Mouse (Mus musculus) CH12F3 (cell line): ENCODE results near the gene Metap2.

Experiments
- in situ Hi-C: fragments of 300-500 bp; cut with MboI; formaldehyde crosslinking; loops from 2 replicates; pipeline ENCODE4 v1.14.3; 2020; ENCODE audit warnings: low sequenced_read_pairs

The Metap2 gene

GRCm38 (mm10) chr10:93897043-93897646 is at the start of gene Metap2:
Metap2 (minus strand) TSS chr10:93897093.
- in situ Hi-C loops = no loop called here

- in situ Hi-C loops = no loop called here
Observed at GRCm38 (mm10) chr10:93945843-93946499, 49.1 kb upstream of the Metap2 start.

- in situ Hi-C loops = no loop called here
Observed at GRCm38 (mm10) chr10:93945364-93945763, 48.5 kb upstream of the Metap2 start.

GRCm38 (mm10) chr10:93944241-93944640 is 47.3 kb upstream of the Metap2 start:
- in situ Hi-C loops = no loop called here

GRCm38 (mm10) chr10:93940279-93940678 is 43.4 kb upstream of the Metap2 start:
- in situ Hi-C loops = no loop called here

GRCm38 (mm10) chr10:93939676-93940075 is 42.8 kb upstream of the Metap2 start:
- in situ Hi-C loops = no loop called here

- in situ Hi-C loops = no loop called here
Observed at GRCm38 (mm10) chr10:93938844-93939271, 42.0 kb upstream of the Metap2 start.

- in situ Hi-C loops = no loop called here
Observed at GRCm38 (mm10) chr10:93933980-93934379, 37.1 kb upstream of the Metap2 start.

- in situ Hi-C loops = no loop called here
Observed at GRCm38 (mm10) chr10:93932861-93933260, 36.0 kb upstream of the Metap2 start.

GRCm38 (mm10) chr10:93932020-93932419 is 35.1 kb upstream of the Metap2 start:
- in situ Hi-C loops = no loop called here

GRCm38 (mm10) chr10:93931431-93931830 is 34.5 kb upstream of the Metap2 start:
- in situ Hi-C loops = no loop called here

GRCm38 (mm10) chr10:93930236-93930824 is 33.4 kb upstream of the Metap2 start:
- in situ Hi-C loops = no loop called here

GRCm38 (mm10) chr10:93924666-93925065 is 27.8 kb upstream of the Metap2 start:
- in situ Hi-C loops = no loop called here

- in situ Hi-C loops = no loop called here
Observed at GRCm38 (mm10) chr10:93921160-93921559, 24.3 kb upstream of the Metap2 start.

GRCm38 (mm10) chr10:93919227-93919626 is 22.3 kb upstream of the Metap2 start:
- in situ Hi-C loops = no loop called here

GRCm38 (mm10) chr10:93918701-93919100 is 21.8 kb upstream of the Metap2 start:
- in situ Hi-C loops = no loop called here

- in situ Hi-C loops = no loop called here
Observed at GRCm38 (mm10) chr10:93918087-93918486, 21.2 kb upstream of the Metap2 start.

- in situ Hi-C loops = no loop called here
Observed at GRCm38 (mm10) chr10:93916778-93917177, 19.9 kb upstream of the Metap2 start.

- in situ Hi-C loops = no loop called here
Observed at GRCm38 (mm10) chr10:93915531-93916275, 18.8 kb upstream of the Metap2 start.

- in situ Hi-C loops = no loop called here
Observed at GRCm38 (mm10) chr10:93913525-93913924, 16.6 kb upstream of the Metap2 start.

- in situ Hi-C loops = no loop called here
Observed at GRCm38 (mm10) chr10:93912917-93913316, 16.0 kb upstream of the Metap2 start.
